Mouse (Mus musculus) gastrocnemius, postnatal 25 days (tissue): ENCODE measurements around the gene Gm12888. TPM values are rescaled to one million over a fixed set of nuclear protein-coding genes. Genes with fewer than 3 reads are reported as not detected.
"Not testable (repeated sequence)": the region's sequence is repeated elsewhere in the genome, so short reads cannot be mapped to it uniquely, and the experiment has no call there.

Experiments
- DNase-seq: peaks from one replicate; pipeline ENCODE4 v3.0.0; 2022
- long read RNA-seq, 2 experiments: library from polyadenylated mRNA; stranded (forward); transcript quantifications; one replicate each; pipeline ENCODE4 v2.0.0; 2021
- total RNA-seq, 2 experiments: library from RNA; stranded (reverse); gene quantifications; 1 replicate in 1 of 2; 2 replicates in 1 of 2; pipeline ENCODE4 v1.2.3; 2021

Gm12888 gene
- not detected for total RNA-seq
- long read RNA-seq, experiment 1, result 0 reads
- long read RNA-seq, experiment 2, result 0 reads

- DNase-seq, result not testable (repeated sequence)
These were observed at the start of gene Gm12888 for GRCm38 (mm10) chr4:121324817-121325216. TSS of gene Gm12888 (minus strand) at chr4:121324917.

Other genes starting within 250 kb of the Gm12888 start
- gene Zmpste24, start 226.7 kb downstream of the Gm12888 start, total RNA-seq, result 10 to 100 TPM; 16.1 to 17.2 TPM
- gene Tmco2, start 215.7 kb downstream of the Gm12888 start, total RNA-seq, result not detected
- 1 to 10 TPM; 6.9 to 7.4 TPM for gene Rlf, start 109.8 kb downstream of the Gm12888 start, total RNA-seq
- gene Gm12886, start 98.2 kb upstream of the Gm12888 start, total RNA-seq, result not detected